Mouse (Mus musculus) limb, embryonic 15.5 days (tissue): Measurements from ENCODE around the gene Wdr35. TPM values are rescaled to one million over a fixed set of nuclear protein-coding genes. Genes with fewer than 3 reads are reported as not detected.
"Not testable (repeated sequence)": the region's sequence is repeated elsewhere in the genome, so short reads cannot be mapped to it uniquely, and the experiment has no call there.

Experiments used
- ATAC-seq: fragments of 200-750 bp; cut with Nextera tagmentation; 2 replicates; pipeline ENCODE4 v1.8.0; 2017; ENCODE audit warnings: low read depth, moderate TSS enrichment; ENCODE audit not compliant: insufficient number of reproducible peaks, low FRiP score, low TSS enrichment
- H3K27ac ChIP-seq: fragments of 300-500 bp; sonication (generic); 2 replicates; pipeline ENCODE4 v1.5.1; 2015; ENCODE audit warnings: moderate library complexity, mild to moderate bottlenecking, inconsistent platforms
- H3K27me3 ChIP-seq: fragments of 300-500 bp; sonication (generic); 2 replicates; pipeline ENCODE4 v1.6.1; 2015; ENCODE audit warnings: inconsistent platforms
- H3K36me3 ChIP-seq: fragments of 300-500 bp; sonication (generic); 2 replicates; pipeline ENCODE4 v1.6.1; 2015; ENCODE audit warnings: inconsistent platforms
- H3K4me1 ChIP-seq: fragments of 300-500 bp; sonication (generic); 2 replicates; pipeline ENCODE4 v1.6.1; 2015; ENCODE audit warnings: inconsistent platforms
- H3K4me2 ChIP-seq: fragments of 300-500 bp; sonication (generic); 2 replicates; pipeline ENCODE4 v1.6.1; 2015; ENCODE audit warnings: mild to moderate bottlenecking, inconsistent platforms
- H3K4me3 ChIP-seq: fragments of 300-500 bp; sonication (generic); 2 replicates; pipeline ENCODE4 v1.5.1; 2015; ENCODE audit warnings: mild to moderate bottlenecking, inconsistent platforms
- H3K9ac ChIP-seq: fragments of 300-500 bp; sonication (generic); 2 replicates; pipeline ENCODE4 v1.6.1; 2015; ENCODE audit warnings: inconsistent platforms
- H3K9me3 ChIP-seq: fragments of 300-500 bp; sonication (generic); 2 replicates; pipeline ENCODE4 v1.6.1; 2016; ENCODE audit warnings: inconsistent platforms
- WGBS: fragments of 180-500 bp; shearing (Covaris S2); methylation state at CpG from one replicate; pipeline ENCODE4 v1.1.7; 2015; 5-methylcytosine and 5-hydroxymethylcytosine counted together
- polyA plus RNA-seq: library from polyadenylated mRNA; unstranded; fragments of >200 nt; fragmentation: Nextera tagmentation; extraction: Ambion mirVana; gene quantifications from 2 replicates; pipeline ENCODE4 v1.2.1, GENCODE M21; 2015

Wdr35 gene
- polyA plus RNA-seq, 1 experiment from 2014 or later, result 20.2 TPM

DNA sequence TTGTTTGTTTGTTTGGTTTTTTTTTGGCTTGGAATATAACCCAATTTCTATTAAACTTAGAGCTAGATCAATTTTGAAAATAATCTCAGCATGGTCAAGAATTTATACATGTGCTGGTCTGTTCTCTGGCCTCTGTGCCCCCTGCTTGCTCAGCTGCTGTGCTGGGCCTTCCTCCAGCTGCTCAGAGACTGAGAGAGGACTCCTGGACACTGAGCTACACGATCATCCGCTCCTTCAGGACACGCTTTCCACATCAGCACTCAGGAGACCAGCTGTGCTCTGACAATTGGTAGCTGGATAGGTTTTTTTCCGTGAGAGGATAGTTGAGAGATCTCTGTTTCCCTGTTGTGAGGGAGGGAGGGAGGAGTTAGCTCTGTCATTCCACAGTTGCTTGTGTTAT lies 36.6 kb downstream of the Wdr35 start:
- no peak overlapping the region for H3K9ac ChIP-seq
- peaks cover 28% of the 10 kb centered on the region; the same call in 1 of the 2 replicates for H3K36me3 ChIP-seq
- H3K4me1 ChIP-seq, result no peaks in the 10 kb centered on the region
- no peak for ATAC-seq
- H3K9me3 ChIP-seq, result no peaks in the 10 kb centered on the region
- 73% methylated on average over 4 of the region's 4 CpGs for WGBS
- H3K27me3 ChIP-seq, result no peaks in the 10 kb centered on the region
- H3K27ac ChIP-seq, result no peak overlapping the region
- H3K4me2 ChIP-seq, result no peak overlapping the region
- no peak overlapping the region for H3K4me3 ChIP-seq

DNA sequence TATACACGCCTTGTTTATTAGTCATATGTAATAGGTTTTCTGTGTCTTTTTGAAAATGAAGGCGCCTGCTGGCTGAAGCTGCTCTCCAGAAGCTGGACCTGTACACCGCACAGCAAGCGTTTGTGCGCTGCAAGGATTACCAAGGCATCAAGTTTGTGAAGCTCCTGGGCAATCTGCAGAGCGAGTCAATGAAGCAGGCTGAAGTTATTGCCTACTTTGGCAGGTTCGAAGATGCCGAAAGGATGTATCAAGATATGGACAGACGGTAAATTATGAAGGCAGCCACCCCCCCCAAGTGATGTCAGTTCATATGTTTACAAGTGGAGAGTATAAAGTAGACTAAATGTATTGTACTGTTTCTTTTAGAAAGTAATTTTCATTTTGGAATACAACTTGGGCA lies 42.7 kb downstream of the Wdr35 start:
- Histone ChIP-seq H3K4me2 (no peak overlapping the region), H3K36me3 (peaks cover 36% of the 10 kb centered on the region), H3K9me3 (no peaks in the 10 kb centered on the region), H3K4me1 (no peaks in the 10 kb centered on the region), H3K4me3 (no peak overlapping the region), H3K9ac (no peak overlapping the region), H3K27me3 (no peaks in the 10 kb centered on the region), H3K27ac (no peak overlapping the region)
- 90% methylated on average over 9 of the region's 9 CpGs for WGBS
- no peak for ATAC-seq

DNA sequence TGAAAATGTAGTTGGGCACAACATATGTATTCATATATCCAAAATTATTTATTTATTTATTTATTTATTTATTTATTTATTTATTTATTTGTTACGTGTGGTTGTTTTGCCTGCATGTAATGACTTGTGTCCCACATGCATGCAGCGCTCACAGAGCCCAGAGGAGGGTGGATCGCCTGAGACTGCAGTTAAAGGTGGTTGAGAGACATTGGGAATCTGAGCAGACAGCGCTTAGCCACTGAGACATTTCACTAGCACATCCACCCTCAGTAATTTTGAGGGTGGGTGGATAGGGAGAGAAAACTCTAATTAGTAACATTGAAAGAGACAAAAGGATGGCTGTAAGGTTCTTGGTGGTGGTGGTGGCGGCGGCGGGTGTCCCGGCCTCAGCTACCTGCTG lies 46.7 kb downstream of the Wdr35 start:
- ATAC-seq, result no peak
- Histone ChIP-seq H3K9ac (no peak overlapping the region), H3K4me1 (no peaks in the 10 kb centered on the region), H3K36me3 (peaks cover 29% of the 10 kb centered on the region), H3K27me3 (no peaks in the 10 kb centered on the region), H3K27ac (no peak overlapping the region), H3K4me2 (no peak overlapping the region), H3K4me3 (no peak overlapping the region), H3K9me3 (no peaks in the 10 kb centered on the region)
- 89% methylated on average over 8 of the region's 8 CpGs for WGBS

DNA sequence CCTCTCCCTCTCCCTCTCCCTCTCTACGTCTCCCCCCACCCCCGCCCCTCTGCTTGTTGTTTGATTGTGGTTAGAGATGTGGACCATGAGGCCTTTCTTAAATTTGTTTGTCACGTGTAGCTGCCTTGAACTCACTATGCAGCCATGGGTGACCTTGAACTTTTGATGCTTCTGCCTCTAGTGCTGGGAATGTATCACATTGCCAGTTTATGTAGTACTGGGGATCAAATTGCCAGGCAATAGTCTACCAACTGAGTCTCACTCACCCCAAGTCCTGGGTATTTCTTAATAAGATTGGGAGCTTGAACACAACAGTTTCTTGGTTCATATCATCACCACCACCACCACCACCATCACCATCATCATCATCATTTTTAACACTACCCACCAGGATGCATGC lies 47.3 kb downstream of the Wdr35 start:
- H3K4me1 ChIP-seq, result no peaks in the 10 kb centered on the region
- no peak overlapping the region for H3K4me3 ChIP-seq
- no peaks in the 10 kb centered on the region for H3K9me3 ChIP-seq
- peaks cover 28% of the 10 kb centered on the region for H3K36me3 ChIP-seq
- H3K4me2 ChIP-seq, result no peak overlapping the region
- no peak for ATAC-seq
- no peaks in the 10 kb centered on the region for H3K27me3 ChIP-seq
- H3K9ac ChIP-seq, result no peak overlapping the region
- H3K27ac ChIP-seq, result no peak overlapping the region
- 79% methylated on average over 3 of the region's 3 CpGs for WGBS

DNA sequence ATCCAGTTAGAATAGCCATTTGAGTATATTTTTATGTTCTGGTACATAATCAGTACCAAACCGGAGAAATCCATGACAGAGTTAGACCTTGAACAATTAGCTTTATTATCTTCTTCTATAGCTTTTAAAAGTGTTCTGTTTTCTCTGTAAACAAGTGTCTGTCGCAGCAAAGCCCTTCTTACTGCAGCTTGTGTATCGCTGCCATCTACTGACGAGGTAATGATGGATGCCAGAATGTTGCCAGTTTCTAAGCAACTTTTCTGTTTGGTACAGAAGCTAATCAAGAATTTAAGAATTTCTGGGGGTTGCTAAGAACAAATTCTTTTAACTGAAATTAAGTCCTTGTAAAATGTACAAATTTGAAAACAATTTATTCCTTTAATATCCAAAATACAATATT lies 49.3 kb downstream of the Wdr35 start:
- ATAC-seq, result no peak
- Histone ChIP-seq H3K36me3 (peaks cover 25% of the 10 kb centered on the region), H3K4me3 (no peak overlapping the region), H3K9me3 (no peaks in the 10 kb centered on the region), H3K27me3 (no peaks in the 10 kb centered on the region), H3K27ac (no peak overlapping the region), H3K4me1 (no peaks in the 10 kb centered on the region), H3K4me2 (no peak overlapping the region), H3K9ac (no peak overlapping the region)
- WGBS, result 54% methylated on average over 4 of the region's 4 CpGs

DNA sequence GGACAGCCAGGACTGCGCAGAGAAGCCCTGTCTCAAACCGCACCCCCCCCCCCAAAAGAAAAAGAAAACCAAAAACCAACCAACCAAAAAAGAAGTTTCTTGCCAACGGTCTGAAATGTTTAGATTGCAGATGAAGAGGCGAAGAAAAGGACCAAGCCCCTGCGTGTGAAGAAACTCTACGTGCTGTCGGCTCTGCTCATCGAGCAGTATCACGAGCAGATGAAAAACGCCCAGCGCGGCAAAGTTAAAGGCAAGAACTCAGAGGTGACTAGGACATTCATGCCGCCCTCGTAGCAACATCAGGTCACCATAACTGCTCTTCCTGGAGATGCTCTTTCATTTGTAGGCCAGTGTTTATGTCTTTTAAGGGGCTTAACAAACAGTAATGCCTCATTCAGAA lies 50.4 kb downstream of the Wdr35 start:
- H3K4me2 ChIP-seq, result no peak overlapping the region
- H3K36me3 ChIP-seq, result peaks cover 19% of the 10 kb centered on the region
- WGBS, result 93% methylated on average over 14 of the region's 14 CpGs
- H3K9ac ChIP-seq, result no peak overlapping the region
- no peak for ATAC-seq
- H3K27me3 ChIP-seq, result no peaks in the 10 kb centered on the region
- H3K9me3 ChIP-seq, result no peaks in the 10 kb centered on the region
- no peak overlapping the region for H3K4me3 ChIP-seq
- no peak overlapping the region for H3K27ac ChIP-seq
- H3K4me1 ChIP-seq, result no peaks in the 10 kb centered on the region

DNA sequence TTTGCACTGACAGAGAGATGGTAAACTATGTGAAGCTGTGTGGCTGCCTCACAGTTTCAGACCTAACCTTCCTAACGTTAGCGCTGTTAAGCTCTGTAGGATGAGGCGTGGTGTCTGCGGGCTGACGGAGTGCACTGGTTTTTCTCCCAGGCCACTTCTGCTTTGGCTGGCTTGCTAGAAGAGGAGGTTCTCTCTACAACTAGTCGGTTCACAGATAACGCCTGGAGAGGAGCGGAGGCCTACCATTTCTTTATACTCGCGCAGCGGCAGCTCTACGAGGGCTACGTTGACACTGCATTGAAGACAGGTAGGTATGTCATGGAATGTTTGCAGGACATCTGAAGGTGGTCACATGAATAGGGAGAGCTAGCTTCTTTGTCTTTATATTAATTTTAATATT lies 51.0 kb downstream of the Wdr35 start:
- Histone ChIP-seq H3K27me3 (no peaks in the 10 kb centered on the region), H3K9ac (no peak overlapping the region), H3K36me3 (peaks cover 19% of the 10 kb centered on the region), H3K9me3 (no peaks in the 10 kb centered on the region), H3K4me1 (no peaks in the 10 kb centered on the region), H3K4me3 (no peak overlapping the region), H3K27ac (no peak overlapping the region), H3K4me2 (no peak overlapping the region)
- no peak for ATAC-seq
- 90% methylated on average over 13 of the region's 13 CpGs for WGBS

DNA sequence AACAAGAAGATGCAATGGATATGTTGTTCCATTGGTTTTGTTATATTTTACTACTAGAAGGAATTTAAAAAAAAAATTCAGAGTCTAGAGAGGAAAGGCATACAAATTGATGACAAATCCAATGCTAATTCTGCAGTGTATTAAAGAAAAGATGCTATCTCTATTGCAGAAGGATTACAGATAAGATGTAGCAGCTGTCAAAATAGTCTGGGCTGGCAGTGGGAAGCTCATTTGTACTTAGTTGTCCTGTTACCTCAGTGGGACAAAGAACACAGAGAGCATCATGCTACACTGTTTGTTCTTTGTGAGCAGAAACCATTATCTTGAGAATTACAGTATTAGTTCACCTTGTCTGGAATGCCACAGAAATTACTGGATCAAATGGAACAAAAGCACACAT lies 53.2 kb downstream of the Wdr35 start:
- Histone ChIP-seq H3K4me1 (no peaks in the 10 kb centered on the region), H3K4me3 (no peak overlapping the region), H3K27ac (no peak overlapping the region), H3K27me3 (no peaks in the 10 kb centered on the region), H3K9me3 (no peaks in the 10 kb centered on the region), H3K36me3 (peaks cover 15% of the 10 kb centered on the region), H3K9ac (no peak overlapping the region), H3K4me2 (no peak overlapping the region)
- no peak for ATAC-seq

DNA sequence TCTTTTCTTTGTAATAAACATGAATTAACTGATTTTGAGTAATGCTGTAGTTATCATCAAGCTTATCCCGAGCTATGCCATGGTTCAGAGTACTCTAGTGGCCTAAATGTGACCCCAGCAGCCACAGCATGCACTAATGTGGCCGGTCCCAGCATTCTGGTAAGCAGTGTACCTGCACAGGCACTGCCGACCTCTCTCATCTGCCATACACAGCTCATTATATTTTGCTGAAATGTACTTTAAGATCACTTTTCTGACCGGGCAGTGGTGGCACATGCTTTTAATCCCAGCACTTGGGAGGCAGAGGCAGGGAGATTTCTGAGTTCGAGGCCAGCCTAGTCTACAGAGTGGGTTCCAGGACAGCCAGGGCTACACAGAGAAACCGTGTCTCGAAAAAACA lies 55.1 kb downstream of the Wdr35 start:
- 87% methylated on average over 7 of the region's 7 CpGs for WGBS
- peaks cover 15% of the 10 kb centered on the region for H3K36me3 ChIP-seq
- not testable (repeated sequence) for H3K27me3 ChIP-seq, ATAC-seq, H3K4me3 ChIP-seq, H3K4me2 ChIP-seq, H3K9ac ChIP-seq, H3K4me1 ChIP-seq, H3K27ac ChIP-seq, H3K9me3 ChIP-seq

DNA sequence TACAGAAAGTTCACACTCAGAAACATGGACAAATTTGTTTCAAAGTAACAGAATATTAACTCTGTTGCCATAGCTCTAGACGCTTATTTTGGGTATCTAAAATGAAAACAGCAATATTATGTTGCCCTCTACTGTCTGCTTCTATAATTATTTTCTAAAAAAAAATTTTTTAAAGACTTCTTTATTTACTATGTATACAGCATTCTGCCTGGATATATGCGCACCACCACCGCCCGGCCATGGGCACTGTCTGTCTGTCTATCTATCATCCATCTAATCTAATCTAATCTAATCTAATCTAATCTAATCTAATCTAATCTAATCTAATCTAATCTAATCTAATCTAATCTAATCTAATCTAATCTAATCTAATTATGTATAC lies 55.8 kb downstream of the Wdr35 start:
- 56% methylated on average over 4 of the region's 4 CpGs for WGBS
- Histone ChIP-seq H3K9me3 (no peaks in the 10 kb centered on the region), H3K4me2 (peak overlapping the region; percentile 57), H3K27ac (peak overlapping the region; percentile 99), H3K9ac (no peak overlapping the region), H3K4me3 (peak overlapping the region; percentile 70), H3K27me3 (no peaks in the 10 kb centered on the region), H3K36me3 (peaks cover 15% of the 10 kb centered on the region), H3K4me1 (no peaks in the 10 kb centered on the region)
- ATAC-seq, result no peak

DNA sequence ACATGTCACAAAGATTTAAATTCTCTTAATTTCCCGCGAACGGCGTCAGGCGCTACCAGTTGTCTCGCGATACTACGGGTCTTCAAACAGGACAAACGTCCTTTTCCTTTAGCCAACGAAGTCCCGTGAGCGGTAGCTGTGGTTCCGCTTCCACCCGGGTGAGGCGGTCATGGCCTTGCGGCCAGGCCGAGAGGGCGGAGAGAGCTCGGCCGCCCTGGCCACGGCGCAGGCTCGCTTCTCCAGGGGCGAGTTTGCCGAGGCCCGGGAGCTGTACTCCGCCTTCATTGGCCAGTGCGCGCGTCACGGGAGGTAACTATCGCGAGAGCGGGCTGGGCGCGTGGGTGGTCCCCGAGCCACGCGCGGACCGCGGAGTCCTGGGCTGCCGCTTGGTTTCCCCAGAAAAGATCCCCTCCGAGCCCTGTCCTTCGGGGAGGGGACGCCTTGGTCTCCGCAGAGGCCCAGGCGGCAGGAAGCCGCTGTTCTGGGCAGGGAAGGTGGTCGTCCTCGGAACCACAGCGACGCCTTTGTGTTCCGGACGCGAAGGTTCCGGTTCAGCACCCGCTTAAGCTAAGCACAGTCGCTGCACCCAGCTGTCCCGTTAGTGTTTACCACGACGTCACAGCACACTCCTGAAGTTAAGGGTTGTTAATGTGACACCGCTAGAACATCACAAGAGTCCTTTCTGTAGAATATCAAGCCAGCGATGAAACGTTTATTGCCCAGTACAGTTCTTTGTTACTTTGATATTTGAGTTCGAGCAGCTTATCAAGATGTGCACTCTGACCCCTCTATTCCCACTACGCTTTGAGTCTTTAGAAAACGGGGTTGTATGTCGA lies 56.4 kb downstream of the Wdr35 start, which contains the start of gene Ttc32:
Gene Ttc32, plus strand, starts transcription at position 110 of the 836 bp plus-strand sequence.
- peak within 1 kb of the TSS; percentile 99 for H3K27ac ChIP-seq
- no peaks in the 10 kb centered on the region for H3K9me3 ChIP-seq
- WGBS, result under 1% methylated on average over 69 of the region's 69 CpGs
- H3K27me3 ChIP-seq, result no peaks in the 10 kb centered on the region
- H3K36me3 ChIP-seq, result peaks cover 11% of the 10 kb centered on the region
- ATAC-seq, result peak; percentile 94
- H3K9ac ChIP-seq, result peak within 1 kb of the TSS; percentile 86
- peak within 1 kb of the TSS; percentile 70 for H3K4me3 ChIP-seq
- no peaks in the 10 kb centered on the region for H3K4me1 ChIP-seq
- peak within 1 kb of the TSS; percentile 57 for H3K4me2 ChIP-seq

DNA sequence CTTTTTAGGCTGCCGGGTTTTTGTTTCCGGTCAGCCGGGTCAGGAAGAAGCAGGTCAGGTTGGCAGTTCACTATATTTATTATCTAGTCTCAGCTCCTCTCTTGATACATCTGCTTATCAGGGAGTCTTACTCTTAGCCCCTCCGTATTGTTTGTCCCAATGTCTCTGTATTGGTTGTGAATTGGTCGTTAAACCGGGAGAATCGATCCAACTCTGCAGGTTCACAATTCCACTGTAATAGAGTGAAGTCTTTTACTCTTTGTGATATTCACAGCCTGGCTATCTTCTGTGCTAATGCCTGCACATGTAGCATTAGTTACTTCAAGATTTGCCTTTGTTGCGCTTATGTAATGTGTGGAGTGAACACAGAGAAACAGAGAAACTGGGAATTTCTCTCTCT lies 57.5 kb downstream of the Wdr35 start:
- ATAC-seq, result no peak
- WGBS, result 59% methylated on average over 8 of the region's 8 CpGs
- Histone ChIP-seq H3K36me3 (peaks cover 11% of the 10 kb centered on the region), H3K9ac (no peak overlapping the region), H3K4me3 (peak overlapping the region; percentile 70), H3K4me2 (peak overlapping the region; percentile 57), H3K4me1 (no peaks in the 10 kb centered on the region), H3K27me3 (no peaks in the 10 kb centered on the region), H3K9me3 (no peaks in the 10 kb centered on the region), H3K27ac (no peak overlapping the region)

DNA sequence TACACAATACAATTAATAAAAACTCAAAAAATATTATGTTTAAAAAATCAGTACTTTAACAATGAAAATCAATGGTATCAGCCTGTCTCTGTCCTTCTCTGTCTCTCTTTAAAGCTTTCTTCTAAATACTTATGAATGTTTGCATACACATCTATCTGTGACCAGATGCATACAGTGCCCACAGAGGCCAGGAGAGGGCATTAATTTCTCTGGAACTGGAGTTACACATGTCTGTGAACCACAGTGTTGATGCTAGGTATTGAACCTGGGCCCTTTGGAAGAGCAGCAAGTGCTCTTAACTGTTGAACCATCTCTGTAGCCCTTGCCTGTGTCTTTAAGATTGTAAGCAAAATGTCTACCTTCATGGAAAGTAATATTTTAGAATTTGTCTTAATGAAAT lies 59.4 kb downstream of the Wdr35 start:
- H3K36me3 ChIP-seq, result peaks cover 1% of the 10 kb centered on the region; the same call in 1 of the 2 replicates
- no peak for ATAC-seq
- H3K9ac ChIP-seq, result no peak overlapping the region
- H3K27ac ChIP-seq, result no peak overlapping the region
- no peak overlapping the region for H3K4me2 ChIP-seq
- H3K9me3 ChIP-seq, result no peaks in the 10 kb centered on the region
- no peak overlapping the region for H3K4me3 ChIP-seq
- H3K27me3 ChIP-seq, result no peaks in the 10 kb centered on the region
- H3K4me1 ChIP-seq, result no peaks in the 10 kb centered on the region
